Mouse (Mus musculus): Measurements from ENCODE around the gene Nek1.

- TF ChIP-seq CTCF (IDR thresholded peaks at IDR 0.05; ENCODE audit: control insufficient read depth, insufficient read depth, insufficient replicate concordance, low read depth, low read length): no peak
- TF ChIP-seq POLR2A (IDR thresholded peaks at IDR 0.05; ENCODE audit: control insufficient read depth, low read depth, low read length): no peak
These were observed 134.4 kb downstream of the Nek1 start for GRCm38 (mm10) chr8:61127299-61127861.
